Mouse (Mus musculus) heart, embryonic 11.5 days (tissue): Measurements from ENCODE around the gene Ankib1. TPM values are rescaled to one million over a fixed set of nuclear protein-coding genes. Genes with fewer than 3 reads are reported as not detected.

Experiments
- ATAC-seq: fragments of 200-750 bp; cut with Nextera tagmentation; replicated peaks from 2 replicates; pipeline ENCODE4 v1.8.0; 2017; ENCODE audit warnings: moderate library complexity; ENCODE audit not compliant: insufficient number of reproducible peaks, low FRiP score, low TSS enrichment
- H3K27ac ChIP-seq: fragments of 300-500 bp; sonication (generic); 2 replicates; pipeline ENCODE4 v1.5.1; 2014; ENCODE audit warnings: mild to moderate bottlenecking, low read depth, low read length
- H3K27me3 ChIP-seq: fragments of 300-500 bp; sonication (generic); 2 replicates; pipeline ENCODE4 v1.6.1; 2014; ENCODE audit warnings: mild to moderate bottlenecking, low read length, mixed read lengths; ENCODE audit not compliant: control insufficient read depth, insufficient read depth
- H3K36me3 ChIP-seq: fragments of 300-500 bp; sonication (generic); 2 replicates; pipeline ENCODE4 v1.6.1; 2014; ENCODE audit warnings: mild to moderate bottlenecking, low read length, moderate library complexity, mixed read lengths; ENCODE audit not compliant: control insufficient read depth, insufficient read depth
- H3K4me1 ChIP-seq: fragments of 300-500 bp; sonication (generic); 2 replicates; pipeline ENCODE4 v1.6.1; 2014; ENCODE audit warnings: low read length; ENCODE audit not compliant: control insufficient read depth, insufficient read depth
- H3K4me2 ChIP-seq: fragments of 300-500 bp; sonication (generic); 2 replicates; pipeline ENCODE4 v1.6.1; 2014; ENCODE audit warnings: mild to moderate bottlenecking, moderate library complexity
- H3K4me3 ChIP-seq: fragments of 300-500 bp; sonication (generic); 2 replicates; pipeline ENCODE4 v1.5.1; 2014; ENCODE audit warnings: low read depth, low read length
- H3K9ac ChIP-seq: fragments of 300-500 bp; sonication (generic); 2 replicates; pipeline ENCODE4 v1.6.1; 2014; ENCODE audit warnings: mild to moderate bottlenecking, low read depth, low read length, moderate library complexity
- H3K9me3 ChIP-seq: fragments of 300-500 bp; sonication (generic); replicated peaks from 2 replicates; pipeline ENCODE4 v1.6.1; 2016; ENCODE audit warnings: low read length; ENCODE audit not compliant: control insufficient read depth
- WGBS: fragments of 180-500 bp; shearing (Covaris S2); extraction: QIAGEN DNeasy Blood & Tissue Kit; methylation state at CpG from one replicate; pipeline ENCODE4 v1.1.7; 2014; ENCODE audit not compliant: insufficient replicate concordance; 5-methylcytosine and 5-hydroxymethylcytosine counted together
- polyA plus RNA-seq: library from polyadenylated mRNA; unstranded; fragments of >200 nt; fragmentation: Nextera tagmentation; extraction: Ambion mirVana; gene quantifications from 2 replicates; pipeline ENCODE4 v1.2.1, GENCODE M21; 2014

Gene Ankib1
- 9.8 and 10.5 TPM in 2 replicates for polyA plus RNA-seq

DNA sequence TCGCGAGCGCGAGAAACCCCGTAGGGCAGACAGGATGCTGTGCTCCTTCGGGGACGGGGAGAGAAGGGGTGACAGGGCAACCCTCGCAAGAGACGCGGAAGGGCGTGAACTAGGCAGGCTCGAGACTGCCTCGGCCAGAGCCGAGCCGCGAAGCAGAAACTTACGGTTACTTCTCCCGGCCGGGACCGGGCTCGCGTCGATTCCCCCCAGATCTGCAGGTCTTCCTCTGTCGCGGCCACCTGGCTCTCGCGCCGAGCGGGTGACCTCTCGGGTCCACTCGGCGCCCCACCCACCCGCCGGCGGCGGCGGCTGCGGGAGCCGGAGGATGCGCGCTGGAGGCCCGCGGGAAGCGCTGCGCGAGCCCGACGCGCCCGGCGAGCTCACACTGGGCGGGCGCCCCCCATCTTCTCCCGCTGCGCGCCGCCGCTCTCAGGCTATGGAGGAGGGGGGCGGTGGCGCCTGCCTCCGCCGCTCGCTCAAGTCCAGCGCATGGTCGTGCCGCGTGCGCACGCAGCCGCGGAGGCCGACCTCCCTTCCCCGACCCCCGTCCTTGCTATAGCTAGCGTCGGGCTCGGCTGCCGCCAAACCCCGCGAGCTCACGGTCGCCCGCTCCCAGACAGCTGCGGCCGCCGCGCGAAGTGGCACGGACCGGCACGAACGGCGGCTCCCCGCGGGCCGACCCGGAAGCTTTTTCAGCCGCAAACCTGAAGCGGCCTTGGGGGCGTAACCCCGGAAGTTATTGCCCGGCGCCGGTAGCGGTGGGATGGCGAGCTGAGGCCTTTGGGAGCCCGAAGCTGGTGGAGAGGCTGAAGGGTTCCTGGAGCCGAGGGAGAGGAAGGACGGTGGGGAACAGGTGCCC is at the start of gene Ankib1, which contains the start of gene Krit1:
Ankib1 (minus strand) TSS at position 493 of the 859 bp plus-strand sequence.
Krit1 (plus strand) TSS at position 752 of the 859 bp plus-strand sequence.
- Histone ChIP-seq H3K9me3 (no peaks in the 10 kb centered on the region), H3K27me3 (no peaks in the 10 kb centered on the region), H3K27ac (peak within 1 kb of the TSS; percentile 90), H3K36me3 (no peaks in the 10 kb centered on the region), H3K4me2 (peak within 1 kb of the TSS; percentile 96), H3K9ac (peak within 1 kb of the TSS; percentile 87), H3K4me3 (peak within 1 kb of the TSS; percentile 82), H3K4me1 (0 out of 2 replicates have a peak, but pooled peaks cover 2% of the 10 kb centered on the region)
- ATAC-seq: peak; percentile 93
- under 1% methylated on average over 105 of the region's 109 CpGs for WGBS

DNA sequence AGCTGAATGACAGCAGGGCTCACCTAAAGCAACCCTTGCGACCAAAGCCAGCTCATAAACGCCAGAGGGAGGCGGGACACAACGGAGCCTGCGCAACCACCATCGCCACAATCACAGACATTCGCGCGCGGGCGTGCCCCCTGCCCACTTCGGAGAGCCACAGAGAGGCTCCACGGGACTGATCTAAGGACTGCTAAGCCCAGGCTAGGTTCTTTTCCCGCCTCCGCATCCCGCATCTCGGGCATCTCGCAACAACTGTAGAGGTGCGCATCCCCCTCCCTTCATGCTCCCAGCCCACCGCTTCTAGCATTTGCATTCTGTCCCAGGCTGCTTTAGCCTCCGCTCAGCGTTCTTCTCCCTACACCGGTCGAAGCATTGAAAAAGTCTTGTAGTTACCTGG is 42.3 kb upstream of the Ankib1 start, which contains the start of gene Lrrd1:
Lrrd1 (plus strand) TSS at position 148 of the 400 bp plus-strand sequence.
- no peak for ATAC-seq
- peak within 1 kb of the TSS; percentile 67 for H3K9ac ChIP-seq
- no peaks in the 10 kb centered on the region for H3K27me3 ChIP-seq
- H3K9me3 ChIP-seq: no peaks in the 10 kb centered on the region
- H3K36me3 ChIP-seq: no peaks in the 10 kb centered on the region
- peak within 1 kb of the TSS; percentile 72 for H3K4me2 ChIP-seq
- peak within 1 kb of the TSS; percentile 50 for H3K4me3 ChIP-seq
- WGBS: 6% methylated on average over 24 of the region's 24 CpGs
- no peaks in the 10 kb centered on the region for H3K4me1 ChIP-seq
- H3K27ac ChIP-seq: no peak within 1 kb of the TSS

DNA sequence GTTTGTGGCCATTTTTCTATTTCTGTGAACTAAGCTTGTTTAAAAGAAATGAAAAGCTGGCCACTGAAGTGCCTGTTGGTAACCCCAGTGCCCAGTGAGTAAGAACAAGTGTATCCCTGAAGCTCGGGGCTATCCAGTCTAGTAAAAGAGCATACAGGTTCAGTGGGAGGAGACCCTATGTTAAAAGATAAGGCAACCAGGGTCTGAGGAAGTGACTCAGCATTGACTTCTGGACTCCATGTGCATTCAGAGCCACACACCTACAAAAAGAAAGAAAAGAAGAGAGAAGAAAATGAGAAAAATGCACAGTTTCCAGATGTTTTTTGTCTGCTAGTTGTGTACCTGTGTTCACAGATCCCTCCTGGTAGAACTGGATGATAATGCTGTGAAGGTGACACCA is 31.4 kb upstream of the Ankib1 start:
- no peaks in the 10 kb centered on the region for H3K27me3 ChIP-seq
- H3K4me3 ChIP-seq: no peak overlapping the region
- no peak overlapping the region for H3K9ac ChIP-seq
- peaks cover 13% of the 10 kb centered on the region for H3K36me3 ChIP-seq
- WGBS: 50% methylated on average over 1 of the region's 1 CpGs
- H3K27ac ChIP-seq: no peak overlapping the region
- H3K4me2 ChIP-seq: no peak overlapping the region
- no peaks in the 10 kb centered on the region for H3K4me1 ChIP-seq
- ATAC-seq: no peak
- H3K9me3 ChIP-seq: no peaks in the 10 kb centered on the region

DNA sequence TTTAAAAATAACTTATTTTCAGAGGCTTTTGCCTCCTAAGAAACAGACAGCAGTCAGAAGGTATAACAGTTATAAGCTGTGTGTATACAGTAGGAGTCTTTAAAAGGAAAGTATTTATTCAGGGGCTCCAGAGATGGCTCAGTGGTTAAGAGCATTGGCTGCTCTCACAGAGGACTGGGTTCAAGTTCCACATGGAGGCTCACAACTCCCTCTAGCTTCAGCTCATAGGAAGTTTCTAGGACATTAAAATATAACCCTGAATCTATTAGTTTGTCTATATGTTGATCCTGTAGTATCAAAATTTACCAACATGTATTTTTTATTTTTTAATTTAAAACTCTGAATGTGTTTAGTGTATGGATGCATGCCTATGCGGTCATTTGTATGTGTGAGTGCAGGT is 5.7 kb upstream of the Ankib1 start:
- Histone ChIP-seq H3K36me3 (peaks cover 3% of the 10 kb centered on the region; the same call in 1 of the 2 replicates), H3K27me3 (no peaks in the 10 kb centered on the region), H3K4me2 (no peak overlapping the region), H3K4me3 (no peak overlapping the region), H3K27ac (no peak overlapping the region), H3K9ac (no peak overlapping the region), H3K4me1 (no peaks in the 10 kb centered on the region), H3K9me3 (no peaks in the 10 kb centered on the region)
- WGBS: 96% methylated on average over 1 of the region's 1 CpGs
- ATAC-seq: no peak

DNA sequence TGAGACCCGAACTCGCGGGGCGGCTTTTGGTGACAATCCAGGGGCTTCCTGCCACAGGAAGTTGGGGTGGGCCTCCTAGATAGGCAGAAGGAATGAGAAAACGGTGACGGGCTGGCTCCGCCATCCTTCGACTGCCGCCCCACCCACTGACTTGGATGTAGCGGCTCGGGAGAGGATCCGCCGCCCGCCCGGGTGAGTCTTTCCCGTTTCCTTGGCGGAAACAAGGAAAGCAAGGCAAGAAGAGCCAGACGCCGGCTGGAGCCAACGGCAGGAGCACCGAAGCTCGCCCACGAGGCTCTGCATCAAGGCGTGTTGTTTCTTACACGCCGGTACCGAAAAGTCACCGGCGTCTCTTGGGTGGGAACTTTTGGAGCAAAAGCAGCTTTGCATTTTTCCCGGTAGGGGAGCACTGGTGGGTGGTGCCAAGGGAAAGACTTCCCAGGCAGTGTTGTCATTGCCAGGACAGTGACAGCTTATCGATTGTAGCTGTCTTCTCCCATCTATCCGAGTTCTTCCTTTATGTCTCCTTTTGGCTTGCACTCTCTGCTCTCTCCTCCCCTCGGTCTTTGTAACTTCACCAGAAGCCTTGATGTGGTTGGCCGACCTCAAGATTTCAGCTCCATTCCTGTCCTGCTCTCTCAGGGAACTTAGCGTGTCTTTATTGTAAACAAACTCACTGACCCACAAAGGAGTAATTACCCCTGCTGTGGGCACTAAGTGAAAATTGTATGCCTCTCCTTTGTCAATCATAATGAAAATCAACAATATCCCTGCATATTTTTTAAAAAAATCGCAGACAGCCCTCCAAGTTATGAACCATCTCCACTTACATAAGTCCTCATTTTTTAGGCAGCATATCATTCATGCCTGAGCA is 804 bp upstream of the Ankib1 start:
- peak overlapping the region; percentile 96 for H3K4me2 ChIP-seq
- peak; percentile 80 for ATAC-seq
- whole genome bisulfite sequencing: under 1% methylated on average over 36 of the region's 36 CpGs

DNA sequence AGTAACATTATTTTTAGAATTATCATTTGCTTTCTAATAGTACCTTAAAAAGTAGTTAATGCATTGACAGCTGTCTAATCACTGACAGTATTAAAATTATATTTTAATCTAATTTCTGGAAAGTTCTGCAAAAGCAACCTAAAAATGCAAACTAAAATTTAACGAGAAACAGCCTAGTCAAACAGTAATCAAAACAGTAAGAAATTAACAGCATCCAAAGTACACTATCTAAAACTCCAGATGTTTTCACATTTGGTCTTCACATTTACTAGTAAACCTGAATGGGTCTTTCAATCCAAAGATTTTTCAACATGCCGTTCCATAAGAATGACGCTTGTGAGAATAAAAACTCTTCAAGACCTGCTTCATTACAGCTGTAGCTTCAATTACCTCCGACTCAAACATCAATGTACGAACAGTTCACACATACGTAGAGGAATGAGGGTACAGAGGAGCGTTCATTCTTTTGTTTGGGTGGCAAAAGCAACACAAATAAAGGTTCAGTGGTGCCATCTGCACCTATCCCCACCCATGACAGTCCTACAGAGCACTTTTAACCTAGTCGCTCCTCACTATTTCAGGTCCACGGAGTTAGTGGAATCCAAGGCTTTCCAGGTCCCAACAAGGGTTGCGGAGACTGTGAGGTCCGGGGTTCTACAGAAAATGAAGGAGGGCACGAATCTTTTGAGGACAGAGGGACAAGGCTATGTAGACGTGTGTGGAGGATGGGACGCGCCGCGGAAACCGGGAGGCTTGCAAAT is 873 bp downstream of the Ankib1 start:
- ATAC-seq: no peak
- Histone ChIP-seq H3K9me3 (no peaks in the 10 kb centered on the region), H3K4me1 (0 out of 2 replicates have a peak, but pooled peaks cover 2% of the 10 kb centered on the region), H3K9ac (peak overlapping the region; percentile 87), H3K36me3 (no peaks in the 10 kb centered on the region), H3K4me3 (peak overlapping the region; percentile 82), H3K27me3 (no peaks in the 10 kb centered on the region), H3K27ac (peak overlapping the region; percentile 90), H3K4me2 (peak overlapping the region; percentile 96)
- WGBS: 8% methylated on average over 18 of the region's 18 CpGs

More for the DNA sequence above, 804 bp upstream of the Ankib1 start:
- Histone ChIP-seq H3K27me3 (no peaks in the 10 kb centered on the region), H3K9me3 (no peaks in the 10 kb centered on the region), H3K9ac (peak overlapping the region; percentile 87), H3K4me3 (peak overlapping the region; percentile 82), H3K36me3 (no peaks in the 10 kb centered on the region), H3K27ac (peak overlapping the region; percentile 90), H3K4me1 (0 out of 2 replicates have a peak, but pooled peaks cover 2% of the 10 kb centered on the region)

DNA sequence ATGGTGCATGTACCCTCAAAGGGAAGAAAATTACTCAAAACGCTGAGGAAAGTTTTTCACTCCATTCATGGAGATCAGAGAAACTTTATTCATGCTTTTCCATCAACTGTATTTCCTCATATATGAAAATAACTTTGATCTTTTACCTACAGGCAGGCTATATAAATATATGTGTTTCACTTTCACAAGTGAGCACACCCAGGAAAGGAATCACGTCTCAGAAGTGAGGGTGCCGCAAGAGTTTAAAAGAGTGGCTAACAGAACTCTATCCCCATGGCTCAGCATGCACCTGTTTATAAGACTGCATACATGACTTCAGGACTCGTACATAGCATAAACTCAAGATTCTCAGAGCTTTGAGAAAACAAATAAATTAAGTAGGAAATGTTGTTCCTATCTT is 1.8 kb downstream of the Ankib1 start:
- Histone ChIP-seq H3K27ac (no peak overlapping the region), H3K9me3 (no peaks in the 10 kb centered on the region), H3K4me1 (0 out of 2 replicates have a peak, but pooled peaks cover 2% of the 10 kb centered on the region), H3K4me3 (no peak overlapping the region), H3K36me3 (no peaks in the 10 kb centered on the region), H3K4me2 (peak overlapping the region; percentile 42; the same call in 1 of the 2 replicates), H3K9ac (no peak overlapping the region), H3K27me3 (no peaks in the 10 kb centered on the region)
- ATAC-seq: no peak
- 76% methylated on average over 4 of the region's 4 CpGs for WGBS

DNA sequence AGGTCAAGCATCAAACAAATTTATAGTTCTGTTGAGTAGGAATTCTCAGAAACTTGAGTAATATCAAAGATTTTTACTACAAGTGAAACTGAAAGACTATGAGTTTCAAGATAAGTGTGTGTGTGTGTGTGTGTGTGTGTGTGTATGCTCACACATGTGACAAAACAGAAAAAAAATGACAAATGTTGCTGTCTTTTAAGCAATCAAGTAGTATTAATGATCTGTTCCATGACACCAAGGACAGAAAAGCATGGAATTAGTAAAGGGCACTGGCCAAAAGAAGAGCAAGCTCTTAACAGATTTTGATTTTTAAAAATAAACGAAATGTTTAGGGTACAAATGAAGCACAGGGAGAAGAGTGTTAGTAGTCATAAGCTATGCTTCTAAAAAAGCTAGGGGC is 2.7 kb downstream of the Ankib1 start:
- Histone ChIP-seq H3K36me3 (no peaks in the 10 kb centered on the region), H3K4me2 (no peak overlapping the region), H3K4me1 (0 out of 2 replicates have a peak, but pooled peaks cover 2% of the 10 kb centered on the region), H3K9me3 (no peaks in the 10 kb centered on the region), H3K9ac (no peak overlapping the region), H3K27me3 (no peaks in the 10 kb centered on the region), H3K27ac (no peak overlapping the region), H3K4me3 (no peak overlapping the region)
- 77% methylated on average over 1 of the region's 1 CpGs for WGBS
- ATAC-seq: no peak
